Mouse (Mus musculus) forebrain, postnatal 0 days (tissue): ENCODE data around the gene Pik3cb. TPM values are rescaled to one million over a fixed set of nuclear protein-coding genes. Genes with fewer than 3 reads are reported as not detected.

ENCODE experiments used
- ATAC-seq: fragments of 200-750 bp; cut with Nextera tagmentation; 2 replicates; pipeline ENCODE4 v1.8.0; 2017; ENCODE audit warnings: mild to moderate bottlenecking, moderate library complexity
- DNase-seq: peaks from one replicate; pipeline ENCODE4 v3.0.0-alpha.2; 2015
- H3K27ac ChIP-seq: fragments of 300-500 bp; sonication (generic); 2 replicates; pipeline ENCODE4 v1.5.1; 2014; ENCODE audit warnings: low read depth, mild to moderate bottlenecking, antibody characterized with exemption, low read length, moderate library complexity, mixed read lengths
- H3K27me3 ChIP-seq: fragments of 300-500 bp; sonication (generic); 2 replicates; pipeline ENCODE4 v1.6.1; 2014; ENCODE audit warnings: mild to moderate bottlenecking, low read length, mixed read lengths; ENCODE audit not compliant: insufficient read depth
- H3K36me3 ChIP-seq: fragments of 300-500 bp; sonication (generic); 2 replicates; pipeline ENCODE4 v1.6.1; 2014; ENCODE audit warnings: mild to moderate bottlenecking, moderate library complexity; ENCODE audit not compliant: insufficient read depth
- H3K4me1 ChIP-seq: fragments of 300-500 bp; sonication (generic); 2 replicates; pipeline ENCODE4 v1.6.1; 2014; ENCODE audit warnings: antibody characterized with exemption; ENCODE audit not compliant: insufficient read depth
- H3K4me2 ChIP-seq: fragments of 300-500 bp; sonication (generic); 2 replicates; pipeline ENCODE4 v1.6.1; 2014; ENCODE audit warnings: low read depth, mild to moderate bottlenecking, moderate library complexity
- H3K4me3 ChIP-seq: fragments of 300-500 bp; sonication (generic); 2 replicates; pipeline ENCODE4 v1.5.1; 2014; ENCODE audit warnings: low read depth, low read length, mixed read lengths
- H3K9ac ChIP-seq: fragments of 300-500 bp; sonication (generic); 2 replicates; pipeline ENCODE4 v1.6.1; 2014; ENCODE audit warnings: mild to moderate bottlenecking
- H3K9me3 ChIP-seq: fragments of 300-500 bp; sonication (generic); 2 replicates; pipeline ENCODE4 v1.6.1; 2016; ENCODE audit warnings: low read length
- CTCF ChIP-seq: sonication (generic); IDR thresholded peaks from 2 replicates; pipeline ENCODE4 v1.5.1; 2016; ENCODE audit warnings: antibody characterized with exemption, control low read depth, low read depth
- WGBS: fragments of 180-500 bp; shearing (Covaris S2); extraction: QIAGEN DNeasy Blood & Tissue Kit; methylation state at CpG from one replicate; pipeline ENCODE4 v1.1.7; 2014; 5-methylcytosine and 5-hydroxymethylcytosine counted together
- polyA plus RNA-seq: library from polyadenylated mRNA; unstranded; fragments of >200 nt; fragmentation: Nextera tagmentation; extraction: Ambion mirVana; gene quantifications from 2 replicates; pipeline ENCODE4 v1.2.1, GENCODE M21; 2015
- total RNA-seq: library from RNA; depleted of rRNA; stranded (reverse); fragments of >200 nt; gene quantifications from 2 replicates; pipeline ENCODE4 v1.2.3, GENCODE M21; 2014

The Pik3cb gene
- total and polyA plus RNA-seq, 2 experiments from 2014 or later, result 2.2 to 5.7 TPM

GRCm38 (mm10) chr9:99109585-99109984, 30.8 kb downstream of the Pik3cb start:
- TF ChIP-seq CTCF, result no peak
- DNase-seq (no peak), ATAC-seq (no peak)
- Histone ChIP-seq H3K9me3 (no peaks in the 10 kb centered on the region), H3K36me3 (peaks cover 8% of the 10 kb centered on the region; the same call in 1 of the 2 replicates), H3K9ac (no peak overlapping the region), H3K4me1 (no peaks in the 10 kb centered on the region), H3K27me3 (no peaks in the 10 kb centered on the region), H3K4me3 (no peak overlapping the region), H3K4me2 (no peak overlapping the region), H3K27ac (no peak overlapping the region)
- WGBS, result 74% methylated on average over 3 of the region's 3 CpGs

GRCm38 (mm10) chr9:99104449-99104848, 36.0 kb downstream of the Pik3cb start:
- no peak for DNase-seq
- no peak for ATAC-seq
- H3K4me3 ChIP-seq, result no peak overlapping the region
- 0 out of 2 replicates have a peak, but pooled peaks have one; percentile 6 for TF ChIP-seq CTCF
- no peak overlapping the region for H3K9ac ChIP-seq
- no peaks in the 10 kb centered on the region for H3K27me3 ChIP-seq
- no peaks in the 10 kb centered on the region for H3K9me3 ChIP-seq
- 92% methylated on average over 2 of the region's 2 CpGs for WGBS
- no peak overlapping the region for H3K4me2 ChIP-seq
- no peak overlapping the region for H3K27ac ChIP-seq
- H3K4me1 ChIP-seq, result no peaks in the 10 kb centered on the region
- peaks cover 8% of the 10 kb centered on the region; the same call in 1 of the 2 replicates for H3K36me3 ChIP-seq

- TF ChIP-seq CTCF, result no peak
- 80% methylated on average over 3 of the region's 3 CpGs for WGBS
- H3K4me1 ChIP-seq, result no peaks in the 10 kb centered on the region
Measured at GRCm38 (mm10) chr9:99103865-99104264, 36.6 kb downstream of the Pik3cb start.

GRCm38 (mm10) chr9:99098482-99099129, 41.8 kb downstream of the Pik3cb start:
- Histone ChIP-seq H3K4me1 (no peaks in the 10 kb centered on the region), H3K4me3 (no peak overlapping the region), H3K27me3 (no peaks in the 10 kb centered on the region), H3K4me2 (no peak overlapping the region), H3K27ac (no peak overlapping the region), H3K9ac (no peak overlapping the region), H3K9me3 (no peaks in the 10 kb centered on the region), H3K36me3 (no peaks in the 10 kb centered on the region)
- TF ChIP-seq CTCF, result no peak
- DNase-seq, result no peak
- no peak for ATAC-seq
- WGBS, result 48% methylated on average over 11 of the region's 11 CpGs

More at GRCm38 (mm10) chr9:99103865-99104264, 36.6 kb downstream of the Pik3cb start:
- H3K4me2 ChIP-seq, result no peak overlapping the region
- H3K9ac ChIP-seq, result no peak overlapping the region
- no peak overlapping the region for H3K4me3 ChIP-seq
- no peak for DNase-seq
- H3K27ac ChIP-seq, result no peak overlapping the region
- ATAC-seq, result no peak
- H3K36me3 ChIP-seq, result peaks cover 8% of the 10 kb centered on the region; the same call in 1 of the 2 replicates
- no peaks in the 10 kb centered on the region for H3K9me3 ChIP-seq
- no peaks in the 10 kb centered on the region for H3K27me3 ChIP-seq

GRCm38 (mm10) chr9:99097668-99098067, 42.8 kb downstream of the Pik3cb start:
- WGBS, result 68% methylated on average over 1 of the region's 1 CpGs
- Histone ChIP-seq H3K9me3 (no peaks in the 10 kb centered on the region), H3K27me3 (no peaks in the 10 kb centered on the region), H3K27ac (no peak overlapping the region), H3K36me3 (no peaks in the 10 kb centered on the region), H3K4me2 (no peak overlapping the region), H3K4me1 (no peaks in the 10 kb centered on the region), H3K9ac (no peak overlapping the region), H3K4me3 (no peak overlapping the region)
- TF ChIP-seq CTCF, result no peak
- no peak for ATAC-seq
- no peak for DNase-seq

GRCm38 (mm10) chr9:99095192-99095591, 45.2 kb downstream of the Pik3cb start:
- Histone ChIP-seq H3K4me3 (no peak overlapping the region), H3K4me1 (no peaks in the 10 kb centered on the region), H3K9me3 (no peaks in the 10 kb centered on the region), H3K9ac (no peak overlapping the region), H3K36me3 (peaks cover 3% of the 10 kb centered on the region; the same call in 1 of the 2 replicates), H3K4me2 (no peak overlapping the region), H3K27ac (no peak overlapping the region), H3K27me3 (no peaks in the 10 kb centered on the region)
- 87% methylated on average over 7 of the region's 7 CpGs for WGBS
- DNase-seq (no peak), ATAC-seq (no peak)
- TF ChIP-seq CTCF, result no peak

- H3K9me3 ChIP-seq, result no peaks in the 10 kb centered on the region
- DNase-seq (no peak), ATAC-seq (no peak)
- H3K36me3 ChIP-seq, result peaks cover 10% of the 10 kb centered on the region
- no peak overlapping the region for H3K4me2 ChIP-seq
- no peaks in the 10 kb centered on the region for H3K4me1 ChIP-seq
- TF ChIP-seq CTCF, result no peak
- H3K27ac ChIP-seq, result no peak overlapping the region
- WGBS, result 85% methylated on average over 4 of the region's 4 CpGs
- no peak overlapping the region for H3K9ac ChIP-seq
- no peak overlapping the region for H3K4me3 ChIP-seq
- H3K27me3 ChIP-seq, result no peaks in the 10 kb centered on the region
Measured at GRCm38 (mm10) chr9:99090546-99090945, 49.9 kb downstream of the Pik3cb start.
